In genomic region chr13:94381829-94382675, GRCm38 (mm10) we compare ENCODE assay signal across 9 mouse cellular contexts. TPM values are rescaled to one million over a fixed set of nuclear protein-coding genes. Genes with fewer than 3 reads are reported as not detected.
DNase-seq lines count a peak whose midpoint lies in the region; ATAC-seq and TF ChIP-seq lines count a peak whose summit lies in the region.
"Had no signal": no experiment of that assay in that cellular context is flagged by ENCODE, and none has a peak within 500 bp of the region (broad histone marks: within the 10 kb centered on the region; RNA-seq: fewer than 3 reads in every experiment).

No protein-coding gene starts in this region.

- H3K9ac ChIP-seq in heart, embryonic 15.5 days = no peak overlapping the region
- no peak overlapping the region for H3K9ac ChIP-seq in lung, postnatal 0 days (replicated peaks; ENCODE audit: low read depth)

- peaks cover 18% of the 10 kb centered on the region for H3K4me1 ChIP-seq in heart, embryonic 15.5 days (replicated peaks)
- peaks cover 3% of the 10 kb centered on the region; the same call in 1 of the 2 replicates for H3K4me1 ChIP-seq in lung, postnatal 0 days (ENCODE audit: insufficient read depth, low read depth, low read length)

- H3K4me2 ChIP-seq in heart, embryonic 15.5 days = 0 out of 2 replicates have a peak overlapping the region, but pooled peaks have one; percentile 7
- H3K4me2 ChIP-seq in lung, postnatal 0 days (replicated peaks; ENCODE audit: low read depth, low read length) = peak overlapping the region; percentile 39

- no peaks in the 10 kb centered on the region for H3K9me3 ChIP-seq in heart, embryonic 15.5 days (replicated peaks)
- H3K9me3 ChIP-seq in lung, postnatal 0 days (ENCODE audit: low read length) = no peaks in the 10 kb centered on the region

- no peak for DNase-seq in heart, postnatal 4 days
- DNase-seq in 416B (ENCODE audit: low read depth) = peak; percentile 85
- peak; percentile 17 for DNase-seq in ZHBTc4 (ENCODE audit: low read depth, low spot score)
- DNase-seq in lung, postnatal 0 days (ENCODE audit: low spot score) = peak; percentile 81
- no peak for DNase-seq in thymus, adult 18-20 months
- DNase-seq in gastrocnemius, postnatal 36 days = no peak
- DNase-seq in cerebellum, adult 8-10 months = no peak
- DNase-seq: gastrocnemius, postnatal 10 days had no signal

- TF ChIP-seq EP300 in lung, postnatal 0 days (IDR thresholded peaks at IDR 0.05) = no peak

- H3K27ac ChIP-seq in heart, embryonic 15.5 days = no peak overlapping the region
- H3K27ac ChIP-seq in lung, postnatal 0 days (ENCODE audit: low read length) = peak overlapping the region; percentile 43; the same call in 1 of the 2 replicates

- H3K27me3 ChIP-seq in heart, embryonic 15.5 days = no peaks in the 10 kb centered on the region
- no peaks in the 10 kb centered on the region for H3K27me3 ChIP-seq in lung, postnatal 0 days (replicated peaks; ENCODE audit: insufficient read depth, low read length)

- TF ChIP-seq CTCF in lung, postnatal 0 days (IDR thresholded peaks at IDR 0.05) = peak; percentile 64

- no peak overlapping the region for H3K4me3 ChIP-seq in heart, embryonic 15.5 days
- H3K4me3 ChIP-seq in lung, postnatal 0 days (ENCODE audit: low read depth, low read length) = peak overlapping the region; percentile 12; the same call in 1 of the 2 replicates

- ATAC-seq in heart, embryonic 15.5 days (replicated peaks; ENCODE audit: insufficient number of reproducible peaks, insufficient read depth, low FRiP score, low read depth) = no peak
- no peak for ATAC-seq in lung, postnatal 0 days

- 51% methylated on average over 8 of the region's 8 CpGs for WGBS in heart, embryonic 15.5 days
- 51% methylated on average over 8 of the region's 8 CpGs for WGBS in lung, postnatal 0 days

- intact Hi-C loops in gastrocnemius, postnatal 36 days (cut with DNase I) = no loop called here

- no peaks in the 10 kb centered on the region for H3K36me3 ChIP-seq in heart, embryonic 15.5 days
- no peaks in the 10 kb centered on the region for H3K36me3 ChIP-seq in lung, postnatal 0 days (ENCODE audit: insufficient read depth, low read length)

RNA-seq across cellular contexts. Expression of gene Ap3b1, which starts 23.3 kb away (rescaled TPM):
- polyA plus RNA-seq in heart, embryonic 15.5 days (2015; fragmentation: Nextera tagmentation; extraction: Ambion mirVana) = 29.1 and 33.0 TPM in 2 replicates
- total RNA-seq in heart, postnatal 4 days (2021) = 10 to 100 TPM; 29.4 to 31.8 TPM
- polyA plus RNA-seq in lung, postnatal 0 days (2015; fragmentation: Nextera tagmentation; extraction: Ambion mirVana) = 26.1 and 33.4 TPM in 2 replicates
- 10 to 100 TPM; 17.8 to 18.8 TPM for total RNA-seq in gastrocnemius, postnatal 36 days (2021)

Comparison
In these comparisons a context has a peak if more than half of its experiments do, and no peak if none do; other contexts are left out.
1. DNase-seq: peak in 416B (single experiment), ZHBTc4 (single experiment) and lung, postnatal 0 days (single experiment); none in heart, postnatal 4 days (single experiment), thymus, adult 18-20 months (0 of 2), gastrocnemius, postnatal 36 days (0 of 2) and cerebellum, adult 8-10 months (single experiment).